Mouse (Mus musculus) cerebellum, adult 2 months (tissue): ENCODE measurements at regions not wholly inside any gene's neighbourhood (a gene's known extent, or its start where the extent isn't known, plus 50 kb on each side); places are given as distances from the start of the nearest gene placed in this dataset.

ENCODE experiments used
- CTCF ChIP-seq: fragments of 200-500 bp; IDR thresholded peaks from 2 replicates; pipeline ENCODE4 v1.5.1; 2011; ENCODE audit warnings: low read depth, mild to moderate bottlenecking, control low read depth, low read length, moderate library complexity, borderline replicate concordance; ENCODE audit not compliant: insufficient read depth
- POLR2A ChIP-seq: fragments of 200-500 bp; IDR thresholded peaks from 2 replicates; pipeline ENCODE4 v1.6.1; 2011; ENCODE audit warnings: low read length, control low read depth, borderline replicate concordance; ENCODE audit not compliant: insufficient read depth

DNA sequence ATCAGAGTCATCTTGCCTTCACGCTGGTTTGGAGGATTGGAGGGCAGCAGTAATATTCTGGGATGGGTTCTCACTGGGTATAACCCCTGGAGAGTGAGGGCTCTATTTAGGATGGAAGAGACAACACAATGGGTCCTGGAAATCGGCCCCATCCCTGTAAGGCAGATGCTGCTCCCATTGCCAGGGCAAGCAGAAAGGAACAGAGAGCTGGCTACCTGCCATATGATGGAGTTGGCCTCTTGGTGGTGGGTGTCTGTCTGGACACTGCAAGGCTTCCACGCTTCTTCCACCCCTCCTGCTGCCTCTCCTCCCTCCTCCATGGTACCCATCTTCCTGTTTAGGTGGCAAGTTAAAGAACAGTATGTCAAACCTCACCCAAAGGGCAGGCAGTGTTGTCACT lies 308.6 kb downstream of the Glrx3 start:
- TF ChIP-seq CTCF (no peak), POLR2A (no peak)
